Mouse (Mus musculus) CD4-positive, CD25-positive, alpha-beta regulatory T cell, adult 4 months (primary cell): ENCODE data around the gene L2hgdh. TPM values are rescaled to one million over a fixed set of nuclear protein-coding genes. Genes with fewer than 3 reads are reported as not detected.
A peak's percentile ranks its signal among the peaks of the same experiment; 100 is the strongest.

ENCODE experiments used
- ATAC-seq: one replicate; pipeline ENCODE4 v1.8.0; 2017
- polyA plus RNA-seq, 2 experiments: library from polyadenylated mRNA; unstranded; fragments of 100-300 nt; shearing (Covaris generic); gene quantifications; one replicate each; pipeline ENCODE4 v1.2.1; 2017

Gene L2hgdh
- polyA plus RNA-seq, 2 experiments from 2014 or later: 3.1 TPM

DNA sequence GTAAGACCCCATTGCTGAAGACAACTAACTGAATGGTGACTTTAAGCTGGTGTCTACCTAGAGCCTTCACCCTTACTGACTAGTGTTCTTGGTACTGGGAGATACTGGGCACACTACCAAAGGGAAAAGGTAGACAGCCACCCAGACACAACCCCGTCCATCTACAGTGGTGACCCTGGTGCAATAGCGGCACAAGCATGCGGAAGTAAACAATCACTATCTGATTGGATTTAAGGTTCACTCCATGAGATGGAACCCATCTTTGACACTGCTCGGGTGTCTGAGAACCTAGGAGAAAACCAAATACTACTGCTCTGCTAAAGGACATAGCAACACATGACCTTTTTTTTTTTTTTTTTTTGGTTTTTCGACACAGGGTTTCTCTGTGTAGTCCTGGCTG, 63.0 kb downstream of the L2hgdh start:
- no peak for ATAC-seq

DNA sequence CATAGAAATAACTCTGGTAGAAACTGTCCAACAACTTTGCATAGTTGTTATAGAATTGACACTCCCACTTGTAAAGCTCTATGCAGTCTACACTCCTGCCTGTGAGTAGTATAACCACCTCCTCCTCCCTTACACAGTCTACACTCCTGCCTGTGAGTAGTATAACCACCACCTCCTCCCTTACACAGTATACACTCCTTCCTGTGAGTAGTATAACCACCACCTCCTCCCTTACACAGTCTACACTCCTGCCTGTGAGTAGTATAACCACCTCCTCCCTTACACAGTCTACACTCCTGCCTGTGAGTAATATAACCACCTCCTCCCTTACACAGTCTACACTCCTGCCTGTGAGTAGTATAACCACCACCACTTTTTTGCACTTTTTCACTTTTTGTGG, 70.7 kb downstream of the L2hgdh start:
- ATAC-seq: peak; percentile 11

DNA sequence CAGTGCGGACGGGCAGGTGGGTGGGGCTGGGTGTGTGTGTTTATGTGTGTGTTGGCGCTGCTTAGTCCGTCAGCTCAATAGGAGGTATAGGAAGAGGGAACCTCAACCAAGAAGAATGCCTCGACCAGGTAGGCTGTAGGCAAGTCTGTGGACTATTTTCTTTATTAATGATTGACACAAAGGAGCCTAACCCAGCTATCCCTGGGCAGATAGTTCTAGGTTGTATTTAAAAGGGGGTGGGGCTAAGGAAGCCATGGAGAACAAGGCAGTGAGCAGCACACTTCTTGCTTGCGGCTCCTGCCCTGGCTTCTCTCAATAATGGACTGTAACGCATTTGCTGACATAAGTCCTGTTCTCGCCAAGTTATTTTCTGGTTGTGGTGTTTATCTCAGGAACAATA, 75.2 kb downstream of the L2hgdh start:
- ATAC-seq: no peak

DNA sequence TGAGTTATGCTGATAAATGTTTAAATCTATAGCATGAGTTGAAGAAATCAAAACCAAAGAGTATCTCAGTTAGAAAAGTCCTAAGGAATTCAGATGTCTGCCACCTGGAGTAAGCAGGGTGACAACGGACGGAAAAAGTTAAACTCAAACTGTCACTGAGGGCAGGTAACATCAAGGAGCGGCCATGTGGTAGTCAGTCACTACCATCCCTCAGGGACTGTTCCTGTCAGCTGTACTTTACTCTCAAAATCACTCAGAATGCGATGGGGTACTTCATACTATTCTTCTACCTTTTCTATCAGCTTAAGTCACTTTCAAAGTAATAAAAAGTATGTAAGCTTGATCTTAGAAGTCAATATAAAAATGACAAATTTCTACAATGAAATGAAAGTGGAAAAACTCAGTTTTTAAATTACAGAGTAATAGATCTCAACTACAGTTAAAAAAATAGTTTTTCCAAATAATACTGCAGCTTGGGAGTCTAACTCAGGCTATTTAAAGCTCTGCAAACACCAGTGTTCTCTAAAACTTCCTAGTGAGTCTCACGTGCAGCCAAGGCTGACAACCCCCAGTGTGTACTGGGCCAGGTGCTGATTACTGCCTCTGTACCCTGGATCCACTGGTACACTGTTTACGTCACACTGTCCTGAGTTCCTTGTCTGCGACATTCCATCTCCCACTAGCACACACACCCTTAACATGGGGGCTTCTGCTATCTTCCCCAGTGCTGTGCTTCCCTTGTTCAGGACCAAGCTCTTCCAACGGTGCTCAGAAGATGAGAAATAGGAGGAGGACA, 78.7 kb downstream of the L2hgdh start:
- no peak for ATAC-seq

GRCm38 (mm10) chr12:69644877-69645276, 79.8 kb downstream of the L2hgdh start:
- ATAC-seq: no peak

DNA sequence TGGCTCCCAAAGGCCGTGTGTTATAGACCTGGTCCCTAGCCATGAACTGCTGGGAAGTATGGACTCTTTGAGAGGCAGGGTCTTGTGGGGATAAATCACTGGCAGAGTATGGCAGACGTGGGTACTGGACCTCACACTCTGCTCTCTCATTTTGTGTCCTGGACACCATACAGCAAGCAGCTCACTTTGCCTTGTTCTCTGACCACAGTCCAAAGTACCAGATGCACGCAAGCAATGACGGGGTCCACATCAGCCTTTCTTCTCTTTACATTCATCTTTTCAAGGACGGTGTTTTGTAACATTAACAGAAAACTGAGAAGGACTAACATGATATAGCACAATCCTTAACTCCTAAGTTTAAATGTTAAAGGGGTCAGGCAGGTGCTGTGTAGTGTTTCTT, 81.8 kb downstream of the L2hgdh start:
- no peak for ATAC-seq

Other genes starting within 250 kb of the L2hgdh start
- 10 to 100 TPM in 1 of 2 experiments, 1 to 10 TPM in 1; 9.5 to 11.7 TPM for gene Vcpkmt, start 141.8 kb downstream of the L2hgdh start, polyA plus RNA-seq
- 10 to 100 TPM; 13.7 to 16.9 TPM for gene Sos2, start 43.0 kb downstream of the L2hgdh start, polyA plus RNA-seq
- gene Atp5s, start 77 bp upstream of the L2hgdh start, polyA plus RNA-seq: 10 to 100 TPM; 17.1 to 17.2 TPM
- not detected for gene Cdkl1, start 66.4 kb upstream of the L2hgdh start, polyA plus RNA-seq
- gene Atl1, start 167.7 kb upstream of the L2hgdh start, polyA plus RNA-seq: 1 to 10 TPM in 1 of 2 experiments, under 1 TPM in 1; 0.31 to 1.2 TPM
- gene Map4k5, start 168.3 kb upstream of the L2hgdh start, polyA plus RNA-seq: 1 to 10 TPM; 3.1 to 4.6 TPM